Mouse (Mus musculus) C2C12 (cell line): Measurements from ENCODE around the gene Btg4. TPM values are rescaled to one million over a fixed set of nuclear protein-coding genes. Genes with fewer than 3 reads are reported as not detected.

ENCODE experiments used
- H3K27me3 ChIP-seq: one replicate; pipeline ENCODE4 v1.6.1; 2011; ENCODE audit not compliant: control insufficient read depth, insufficient read depth, insufficient read length
- H3K36me3 ChIP-seq: one replicate; pipeline ENCODE4 v1.6.1; 2011; ENCODE audit not compliant: control insufficient read depth, insufficient read depth
- H3K4me3 ChIP-seq: one replicate; pipeline ENCODE4 v1.5.1; 2011; ENCODE audit warnings: mild to moderate bottlenecking, control low read depth; ENCODE audit not compliant: poor library complexity, insufficient read depth, severe bottlenecking
- H3K79me2 ChIP-seq: one replicate; pipeline ENCODE4 v1.6.1; 2011; ENCODE audit not compliant: control insufficient read depth, insufficient read depth
- H3K79me3 ChIP-seq: one replicate; pipeline ENCODE4 v1.6.1; 2011; ENCODE audit warnings: low read depth, control low read depth
- H3ac ChIP-seq: one replicate; pipeline ENCODE3; 2011; ENCODE audit warnings: low read depth; ENCODE audit not compliant: control insufficient read depth, insufficient read length
- CEBPB ChIP-seq: IDR thresholded peaks from one replicate; pipeline ENCODE4 v1.6.1; 2011; ENCODE audit warnings: low read depth, mild to moderate bottlenecking, control low read depth, moderate library complexity
- CTCF ChIP-seq: IDR thresholded peaks from one replicate; pipeline ENCODE4 v1.5.1; 2011; ENCODE audit not compliant: control insufficient read depth, insufficient read depth, insufficient read length
- FOSL1 ChIP-seq: IDR thresholded peaks from one replicate; pipeline ENCODE4 v1.8.0; 2011; ENCODE audit warnings: mild to moderate bottlenecking, low read length; ENCODE audit not compliant: poor library complexity, insufficient read depth, severe bottlenecking
- MAX ChIP-seq: IDR thresholded peaks from one replicate; pipeline ENCODE4 v1.6.1; 2011; ENCODE audit warnings: mild to moderate bottlenecking, control low read depth
- MYOD1 ChIP-seq: IDR thresholded peaks from one replicate; pipeline ENCODE4 v1.6.1; 2011; ENCODE audit warnings: low read depth; ENCODE audit not compliant: control insufficient read depth, insufficient read length
- MYOG ChIP-seq: IDR thresholded peaks from one replicate; pipeline ENCODE4 v1.6.1; 2011; ENCODE audit not compliant: control insufficient read depth, insufficient read length; ENCODE audit errors: extremely low read depth
- USF1 ChIP-seq: IDR thresholded peaks from one replicate; pipeline ENCODE4 v1.6.1; 2011; ENCODE audit warnings: low read depth, mild to moderate bottlenecking, control low read depth, moderate library complexity
- long read RNA-seq, 2 experiments: library from polyadenylated mRNA; unstranded; transcript quantifications; one replicate each; pipeline ENCODE4 v2.0.0; 2019 to 2020
- polyA plus RNA-seq: library from polyadenylated mRNA; unstranded; fragments of >200 nt; fragmentation: generic; extraction: Trizol; gene quantifications from one replicate; pipeline ENCODE4 v1.2.1, GENCODE M21; 2012; ENCODE audit warnings: missing spikeins

Btg4 gene
- not detected for polyA plus RNA-seq
- long read RNA-seq, experiment 1: 0 reads
- long read RNA-seq, experiment 2: 0 reads

- TF ChIP-seq CTCF: no peak
- no peak for TF ChIP-seq CEBPB
- TF ChIP-seq MAX: no peak
- TF ChIP-seq MYOD1: no peak
- no peak for TF ChIP-seq MYOG
- TF ChIP-seq USF1: no peak
- no peak for TF ChIP-seq FOSL1
- Histone ChIP-seq H3K79me2 (no peaks in the 10 kb centered on the region), H3K27me3 (no peaks in the 10 kb centered on the region), H3K4me3 (no peak within 1 kb of the TSS), H3K36me3 (peaks cover 43% of the 10 kb centered on the region), H3K79me3 (no peaks in the 10 kb centered on the region), H3ac (no peak within 1 kb of the TSS)
Observed at GRCm38 (mm10) chr9:51060601-51061000, at the start of gene Btg4. Gene Btg4 (plus strand): TSS chr9:51060901.

GRCm38 (mm10) chr9:51013644-51014043, 47.1 kb upstream of the Btg4 start:
- no peak overlapping the region for H3ac ChIP-seq
- H3K79me3 ChIP-seq: no peaks in the 10 kb centered on the region
- H3K4me3 ChIP-seq: no peak overlapping the region
- no peaks in the 10 kb centered on the region for H3K79me2 ChIP-seq
- H3K27me3 ChIP-seq: no peaks in the 10 kb centered on the region
- TF ChIP-seq USF1 (no peak), FOSL1 (no peak), CEBPB (no peak), CTCF (no peak), MAX (no peak), MYOD1 (no peak), MYOG (no peak)
- no peaks in the 10 kb centered on the region for H3K36me3 ChIP-seq

GRCm38 (mm10) chr9:51015732-51016131, 45.0 kb upstream of the Btg4 start:
- Histone ChIP-seq H3K79me3 (no peaks in the 10 kb centered on the region), H3K36me3 (no peaks in the 10 kb centered on the region), H3ac (no peak overlapping the region), H3K4me3 (no peak overlapping the region), H3K27me3 (no peaks in the 10 kb centered on the region), H3K79me2 (no peaks in the 10 kb centered on the region)
- TF ChIP-seq CTCF (no peak), MYOG (no peak)

- Histone ChIP-seq H3K79me3 (no peaks in the 10 kb centered on the region), H3K79me2 (no peaks in the 10 kb centered on the region), H3K36me3 (no peaks in the 10 kb centered on the region), H3K4me3 (no peak overlapping the region), H3K27me3 (no peaks in the 10 kb centered on the region), H3ac (no peak overlapping the region)
- no peak for TF ChIP-seq CTCF
Observed at GRCm38 (mm10) chr9:51019670-51020069, 41.0 kb upstream of the Btg4 start.

- TF ChIP-seq MYOG (no peak), FOSL1 (no peak), MAX (no peak), CEBPB (no peak)
- no peaks in the 10 kb centered on the region for H3K36me3 ChIP-seq
Observed at GRCm38 (mm10) chr9:51020351-51020750, 40.4 kb upstream of the Btg4 start.

GRCm38 (mm10) chr9:51021123-51021795, 39.4 kb upstream of the Btg4 start:
- H3K79me2 ChIP-seq: no peaks in the 10 kb centered on the region
- H3K4me3 ChIP-seq: no peak overlapping the region
- no peaks in the 10 kb centered on the region for H3K79me3 ChIP-seq
- no peaks in the 10 kb centered on the region for H3K27me3 ChIP-seq
- no peak for TF ChIP-seq MYOD1
- TF ChIP-seq FOSL1: no peak
- TF ChIP-seq USF1: no peak
- no peak overlapping the region for H3ac ChIP-seq
- no peaks in the 10 kb centered on the region for H3K36me3 ChIP-seq

More at GRCm38 (mm10) chr9:51020351-51020750, 40.4 kb upstream of the Btg4 start:
- H3K79me2 ChIP-seq: no peaks in the 10 kb centered on the region
- no peak overlapping the region for H3K4me3 ChIP-seq
- no peaks in the 10 kb centered on the region for H3K27me3 ChIP-seq
- H3ac ChIP-seq: no peak overlapping the region
- no peaks in the 10 kb centered on the region for H3K79me3 ChIP-seq
